Mouse (Mus musculus): Measurements from ENCODE around the gene Gabre.

The Gabre gene

DNA sequence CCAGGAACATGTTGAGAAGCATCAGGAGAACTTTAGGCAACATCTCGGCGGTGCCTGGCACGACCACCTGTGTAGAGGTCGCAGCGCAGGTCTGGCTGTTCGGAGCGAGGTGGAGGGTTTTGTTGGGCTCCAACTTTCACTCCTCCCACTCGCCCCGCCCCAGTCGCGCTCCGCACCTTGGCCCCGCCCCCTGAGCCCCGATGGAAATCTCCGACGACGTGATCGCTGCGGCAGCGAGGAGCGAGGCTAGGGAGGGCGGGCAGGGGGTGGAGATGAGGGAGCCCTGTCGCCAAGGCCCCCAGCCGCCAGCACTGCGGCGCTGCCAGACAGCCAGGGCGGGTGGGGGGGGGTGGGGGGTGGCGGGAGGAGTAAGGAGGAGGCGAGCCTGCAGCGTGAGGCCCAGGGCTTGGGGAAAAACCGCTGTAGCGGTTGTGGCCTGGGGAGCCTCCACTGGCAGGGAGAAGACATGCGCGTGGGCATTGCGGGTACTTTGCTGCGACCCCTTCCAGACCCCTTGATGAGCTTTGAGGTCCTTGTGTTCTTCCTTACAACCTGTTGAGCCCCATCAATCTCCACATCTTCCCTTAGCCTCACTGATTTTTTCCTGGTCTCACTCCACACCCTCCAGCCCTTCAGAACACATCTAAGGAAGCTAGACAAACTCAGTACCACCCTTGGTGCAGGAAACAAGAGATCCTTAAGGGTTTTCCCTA is at the start of gene Gabre:
Gene Gabre, minus strand, starts transcription at position 145 of the 713 bp plus-strand sequence.
- DNase-seq (ENCODE audit: low spot score in 2 of 2): no peak

DNA sequence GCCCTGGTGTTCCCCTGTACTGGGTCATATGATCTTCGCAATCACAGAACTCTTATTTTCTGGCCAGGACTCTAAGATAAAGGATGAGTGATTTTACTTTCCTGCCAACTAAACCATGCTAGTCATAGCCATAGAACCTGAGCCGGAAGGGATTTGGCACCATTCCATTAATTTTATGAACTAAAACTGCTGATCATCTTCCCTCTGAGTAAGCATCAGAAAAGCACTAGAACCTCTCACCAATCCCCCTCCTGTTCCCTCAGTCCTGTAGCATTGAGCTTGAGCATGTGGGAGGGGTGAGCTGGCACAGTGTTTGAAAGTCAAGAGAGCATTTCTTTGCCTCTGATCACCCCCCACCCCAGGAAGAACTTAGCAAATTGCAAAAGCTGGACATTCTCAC is 23.2 kb upstream of the Gabre start:
- no peak for DNase-seq (ENCODE audit: low spot score in 2 of 2)

DNA sequence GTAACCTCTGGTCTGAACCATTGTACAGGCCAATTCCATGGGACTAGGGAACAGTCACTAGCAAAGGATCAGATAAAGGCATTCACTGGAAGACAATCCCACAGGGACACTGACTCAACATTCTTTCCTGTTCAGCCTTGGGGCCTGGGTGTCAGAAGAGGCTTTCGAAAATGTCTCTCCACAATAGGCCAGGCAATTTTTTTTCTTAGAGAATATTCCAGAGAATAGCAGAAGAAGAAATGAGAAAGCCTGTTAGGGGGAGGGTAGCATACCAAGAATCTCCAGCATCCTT is 715 bp upstream of the Gabre start:
- DNase-seq (ENCODE audit: low spot score in 2 of 2): no peak

DNA sequence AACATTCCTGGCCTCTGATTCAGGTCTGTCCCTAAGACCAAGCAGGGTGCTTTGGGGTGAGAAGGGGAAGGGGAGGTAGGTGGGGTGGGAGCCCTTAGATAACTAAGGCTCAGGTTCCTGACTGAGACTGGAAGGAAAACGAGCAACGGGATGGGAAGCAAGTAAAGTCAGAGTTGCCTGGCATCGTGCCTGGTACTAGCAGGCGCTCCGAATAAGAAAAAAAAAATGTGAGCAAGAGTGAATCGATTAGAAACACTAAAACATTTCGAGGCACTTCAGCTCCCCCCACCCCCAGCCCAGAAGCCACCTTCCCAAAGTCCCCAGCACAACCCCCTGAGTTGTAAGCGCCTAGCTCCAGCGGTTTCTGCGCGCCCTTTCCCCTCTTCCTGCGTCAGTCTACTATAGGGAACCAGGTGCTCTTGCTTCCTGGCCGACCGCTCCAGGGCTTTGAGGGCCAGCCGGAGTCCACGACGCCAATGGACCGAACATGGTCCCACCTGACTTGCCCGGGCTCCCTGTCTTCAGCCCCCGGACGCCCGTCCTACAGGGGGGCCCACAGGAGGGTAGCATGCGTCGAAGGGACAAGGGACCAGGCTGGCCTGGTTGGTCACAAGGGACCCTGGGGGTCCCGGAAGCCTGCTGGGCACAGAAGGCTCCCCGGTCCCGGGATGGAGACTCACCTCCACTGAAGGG is 491 bp downstream of the Gabre start:
- no peak for DNase-seq (ENCODE audit: low spot score in 2 of 2)

DNA sequence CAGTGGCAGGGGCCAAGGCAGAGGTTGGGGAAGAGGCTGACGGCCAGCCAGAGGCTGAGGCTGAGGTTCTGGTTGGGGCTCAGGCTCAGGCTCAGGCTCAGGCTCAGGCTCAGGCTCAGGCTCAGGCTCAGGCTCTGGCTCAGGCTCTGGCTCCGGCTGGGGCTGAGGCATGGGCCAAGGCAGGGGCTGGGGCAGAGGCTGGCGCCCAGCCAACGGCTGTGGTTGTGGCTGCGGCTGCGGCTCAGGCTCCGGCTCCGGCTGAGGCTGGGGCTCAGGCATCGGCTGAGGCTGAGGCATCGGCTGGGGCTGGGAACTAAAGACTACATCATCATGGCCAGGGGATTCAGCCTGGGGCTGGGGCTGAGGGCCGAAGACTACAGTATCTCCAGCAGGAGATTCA is 4.0 kb downstream of the Gabre start:
- DNase-seq (ENCODE audit: low spot score in 2 of 2): no peak

DNA sequence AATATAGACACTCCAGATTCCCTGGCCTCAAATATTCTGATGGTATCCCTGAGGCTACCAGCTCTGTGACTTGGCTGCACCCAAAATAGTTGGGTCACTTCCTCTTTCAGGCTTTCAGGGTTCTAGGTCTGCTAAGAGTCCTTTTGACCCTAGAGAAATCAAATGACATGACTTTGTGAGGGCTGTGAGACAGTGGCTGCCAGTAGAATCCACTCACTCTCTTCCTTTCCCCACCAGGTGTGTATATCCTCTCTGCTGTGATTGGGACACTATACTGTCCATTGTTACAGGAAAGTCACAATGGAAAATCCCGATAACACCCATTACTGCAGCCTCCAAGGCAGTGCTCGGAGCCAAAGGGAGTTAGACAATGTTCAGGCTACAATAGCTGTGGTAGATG is 52.9 kb downstream of the Gabre start, which contains the start of gene Magea4:
Gene Magea4, plus strand, starts transcription at position 301 of the 400 bp plus-strand sequence.
- no peak for DNase-seq (ENCODE audit: low spot score in 2 of 2)
